Mouse (Mus musculus) stomach, postnatal 0 days (tissue): ENCODE data around the gene Mettl14.

Experiments used
- CTCF ChIP-seq: IDR thresholded peaks from 2 replicates; pipeline ENCODE4 v1.5.1; 2016; ENCODE audit warnings: antibody characterized with exemption, low read depth, mild to moderate bottlenecking, moderate library complexity
- EP300 ChIP-seq: optimal IDR thresholded peaks from 2 replicates; pipeline ENCODE3; 2016; ENCODE audit warnings: antibody characterized with exemption

DNA sequence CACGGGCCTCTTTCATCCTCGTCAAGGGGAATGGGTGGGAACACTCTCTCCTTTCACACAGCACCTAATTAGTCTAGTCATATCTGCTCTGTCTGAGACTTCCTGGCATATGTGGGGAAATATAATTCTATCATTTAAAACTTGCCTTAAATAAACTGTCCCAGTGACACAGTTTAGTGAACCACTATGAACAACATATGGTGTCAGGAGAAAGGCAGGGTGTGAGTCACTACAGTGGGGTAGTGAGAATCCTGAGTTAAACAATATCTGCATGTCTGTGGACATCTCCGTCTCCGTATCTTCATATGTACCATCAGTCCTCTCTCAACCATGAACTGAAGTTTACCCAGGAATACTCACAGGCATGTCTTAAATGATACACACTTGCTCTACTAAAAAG is 5.3 kb upstream of the Mettl14 start:
- no peak for TF ChIP-seq EP300
- no peak for TF ChIP-seq CTCF
